Comparison of ENCODE assay signal across 8 mouse cellular contexts in genomic region chr8:45975126-45975836, GRCm38 (mm10). TPM values are rescaled to one million over a fixed set of nuclear protein-coding genes. Genes with fewer than 3 reads are reported as not detected.
DNase-seq lines count a peak whose midpoint lies in the region; ATAC-seq and TF ChIP-seq lines count a peak whose summit lies in the region.

Gene 1700029J07Rik (minus strand): TSS chr8:45975252.
Gene Ufsp2 (plus strand): TSS chr8:45975528.

- H3K4me2 ChIP-seq in hindbrain, embryonic 13.5 days: peak within 1 kb of the TSS; percentile 67

- H3K36me3 ChIP-seq in hindbrain, embryonic 13.5 days: peaks cover 18% of the 10 kb centered on the region

- 1% methylated on average over 57 of the region's 57 CpGs for WGBS in hindbrain, embryonic 13.5 days

- peaks cover 5% of the 10 kb centered on the region; the same call in 1 of the 2 replicates for H3K9me3 ChIP-seq in hindbrain, embryonic 13.5 days

- peak; percentile 86 for DNase-seq in Patski (ENCODE audit: low read depth, low spot score)
- DNase-seq in cerebellum, postnatal 14 days: peak; percentile 99 to 100
- peak; percentile 98 to 99 for DNase-seq in frontal cortex, postnatal 14 days (ENCODE audit: low spot score in 2 of 2)
- peak; percentile 95 for DNase-seq in layer of hippocampus, postnatal 25 days (ENCODE audit: extremely low spot score in 1 of 2, low spot score in 1 of 2)
- DNase-seq in lung, postnatal 25 days (ENCODE audit: low spot score): peak; percentile 97
- DNase-seq in retina, embryonic 14.5 days (ENCODE audit: low spot score): peak; percentile 99
- DNase-seq in thymus, postnatal 4 days: peak; percentile 99

- peak; percentile 98 for ATAC-seq in Patski
- peak; percentile 99 for ATAC-seq in hindbrain, embryonic 13.5 days (ENCODE audit: low FRiP score)

- CTCF ChIA-PET in Patski (lab: Charles Lee): interaction anchor here (0.9 to 1.4 kb wide), 4 partner anchors 9 to 24 kb away, joined by 3 to 4 read pairs (median 3); partner anchors contain the start of gene Lrp2bp

- peak within 1 kb of the TSS; percentile 77 for H3K9ac ChIP-seq in hindbrain, embryonic 13.5 days

- in situ Hi-C loops in Patski (cut with MboI; ENCODE audit: low pct_unique_long_range_greater_than_20kb): no loop called here

- H3K27ac ChIP-seq in hindbrain, embryonic 13.5 days: peak within 1 kb of the TSS; percentile 88

- peak within 1 kb of the TSS; percentile 65 for H3K4me3 ChIP-seq in hindbrain, embryonic 13.5 days

- peaks cover 14% of the 10 kb centered on the region for H3K4me1 ChIP-seq in hindbrain, embryonic 13.5 days (replicated peaks)

- TF ChIP-seq CTCF in Patski (IDR thresholded peaks at IDR 0.05): peak; percentile 4

- no peaks in the 10 kb centered on the region for H3K27me3 ChIP-seq in Patski
- no peaks in the 10 kb centered on the region for H3K27me3 ChIP-seq in hindbrain, embryonic 13.5 days

- POLR2A ChIA-PET in Patski (lab: Charles Lee): interaction anchor here (0.5 to 1.9 kb wide), 8 partner anchors 11 to 1280 kb away, joined by 3 to 5 read pairs (median 4); partner anchors contain the start of gene Lrp2bp

RNA-seq across cellular contexts. Expression of gene 1700029J07Rik, which starts in this region (rescaled TPM):
- 8.1 TPM for polyA plus RNA-seq in Patski (2021)
- polyA plus RNA-seq in hindbrain, embryonic 13.5 days (2015; fragmentation: Nextera tagmentation; extraction: Ambion mirVana): 5.6 and 5.8 TPM in 2 replicates
- total RNA-seq in layer of hippocampus, postnatal 25 days (2021): 1 to 10 TPM; 2.1 to 3.9 TPM

RNA-seq across cellular contexts. Expression of gene Ufsp2, which starts in this region (rescaled TPM):
- 57.3 TPM for polyA plus RNA-seq in Patski (2021)
- 67.4 and 70.4 TPM in 2 replicates for polyA plus RNA-seq in hindbrain, embryonic 13.5 days (2015; fragmentation: Nextera tagmentation; extraction: Ambion mirVana)
- 10 to 100 TPM; 49.5 to 52.6 TPM for total RNA-seq in layer of hippocampus, postnatal 25 days (2021)

Comparison
In these comparisons a context has a peak if more than half of its experiments do, and no peak if none do; other contexts are left out.
1. Peak in every context shown above with its lines: DNase-seq, ATAC-seq, H3K4me3 ChIP-seq and H3K27ac ChIP-seq.